Mouse (Mus musculus) yolk sac, embryonic 10.5 days (tissue): ENCODE results near the gene Kpna7.
"Not testable (repeated sequence)": the region's sequence is repeated elsewhere in the genome, so short reads cannot be mapped to it uniquely, and the experiment has no call there.

Experiments used
- DNase-seq: peaks from one replicate; pipeline ENCODE4 v3.0.0-alpha.2; 2017; ENCODE audit warnings: low spot score

Kpna7 gene

GRCm38 (mm10) chr5:145083632-145084451 is at the start of gene Kpna7, which contains the start of gene Arpc1a:
Gene Kpna7, minus strand, starts transcription at chr5:145084030.
Gene Arpc1a, plus strand, starts transcription at chr5:145083830.
- DNase-seq: peak; percentile 92

GRCm38 (mm10) chr5:145133275-145133674 is 49.4 kb upstream of the Kpna7 start:
- not testable (repeated sequence) for DNase-seq

DNA sequence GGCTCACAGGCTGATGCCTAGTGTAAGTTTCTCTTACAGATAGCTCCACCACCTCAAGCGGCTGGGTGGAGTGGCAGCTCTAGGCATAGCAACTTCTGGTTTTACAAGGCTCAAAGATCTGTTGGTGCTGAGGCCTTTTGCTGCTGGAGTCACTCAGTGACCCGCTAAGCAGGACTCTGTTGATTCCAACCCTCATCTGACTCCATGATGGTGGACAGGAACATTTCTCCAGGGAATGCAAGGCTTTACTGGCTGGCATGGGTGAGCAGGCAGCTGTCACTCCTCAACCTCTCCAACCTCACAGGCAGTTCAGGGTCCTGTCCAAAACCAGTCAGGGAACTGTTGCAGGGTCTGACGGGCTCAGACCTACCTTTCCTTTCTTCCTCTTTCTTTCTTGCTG is 47.2 kb upstream of the Kpna7 start:
- DNase-seq: no peak

DNA sequence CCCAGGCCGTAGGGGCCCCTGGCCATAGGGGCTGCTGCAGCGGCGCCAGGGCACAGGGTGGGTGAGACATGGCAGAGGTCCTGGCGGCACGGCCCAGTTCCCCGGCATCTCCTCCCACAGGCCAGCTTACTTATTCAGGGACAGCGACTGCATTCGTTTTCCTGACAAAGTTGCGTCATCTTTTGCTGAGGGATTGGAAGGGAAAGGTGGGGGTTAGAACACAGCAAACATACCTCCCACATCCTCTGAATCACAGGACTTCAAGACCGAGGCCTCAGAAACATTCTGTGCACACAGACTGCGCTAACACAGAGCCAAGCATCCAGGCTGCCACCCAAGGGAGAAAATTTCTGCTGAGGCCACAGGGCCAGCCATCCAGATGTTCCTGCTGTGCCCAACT is 46.4 kb upstream of the Kpna7 start:
- DNase-seq: peak; percentile 47

DNA sequence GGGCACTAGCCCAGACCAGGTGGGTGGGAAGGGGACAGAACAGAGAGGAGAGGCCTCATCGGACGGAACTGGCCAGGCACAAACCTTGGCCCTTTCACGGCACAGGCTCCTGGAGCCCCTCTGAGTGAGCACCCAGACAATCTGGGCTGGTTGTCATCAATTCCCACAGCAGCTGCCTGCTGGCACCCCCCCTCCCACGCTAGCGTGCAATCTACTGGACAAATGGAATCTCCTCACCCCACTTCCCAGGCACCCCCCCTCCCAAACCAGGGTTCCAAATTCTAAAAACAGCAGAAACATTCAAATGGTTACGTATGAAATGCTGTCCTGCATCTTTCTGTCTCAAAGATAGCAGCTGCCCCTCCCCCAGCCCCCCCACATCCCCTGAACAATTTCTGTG is 45.9 kb upstream of the Kpna7 start:
- not testable (repeated sequence) for DNase-seq

DNA sequence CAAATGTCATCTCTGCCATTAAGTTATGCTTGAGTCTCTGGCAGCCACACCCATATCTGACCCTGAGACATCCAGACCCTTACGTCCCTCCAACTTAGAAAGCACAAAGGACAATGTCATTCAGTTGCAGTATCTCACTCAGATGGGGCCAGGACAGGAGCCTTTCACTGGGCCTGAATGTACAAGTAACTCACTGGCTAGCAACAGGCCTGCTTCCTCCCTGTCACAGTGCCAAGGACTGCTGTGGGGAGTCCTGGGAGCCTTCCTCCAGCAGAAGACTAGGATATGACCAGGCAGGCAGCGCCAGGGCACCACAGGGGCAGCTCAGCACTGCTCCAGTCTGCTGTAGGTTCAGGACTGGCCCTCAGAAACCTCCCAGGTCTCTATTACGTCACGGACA is 45.3 kb upstream of the Kpna7 start:
- no peak for DNase-seq

- no peak for DNase-seq
These were observed 42.8 kb upstream of the Kpna7 start for GRCm38 (mm10) chr5:145126580-145126979.

GRCm38 (mm10) chr5:145123396-145123795 is 39.6 kb upstream of the Kpna7 start:
- DNase-seq: no peak

- no peak for DNase-seq
These were observed 37.1 kb upstream of the Kpna7 start for GRCm38 (mm10) chr5:145120921-145121320.

- no peak for DNase-seq
These were observed 35.6 kb upstream of the Kpna7 start for GRCm38 (mm10) chr5:145119385-145119784.

- no peak for DNase-seq
These were observed 34.6 kb upstream of the Kpna7 start for GRCm38 (mm10) chr5:145118461-145118860.

DNA sequence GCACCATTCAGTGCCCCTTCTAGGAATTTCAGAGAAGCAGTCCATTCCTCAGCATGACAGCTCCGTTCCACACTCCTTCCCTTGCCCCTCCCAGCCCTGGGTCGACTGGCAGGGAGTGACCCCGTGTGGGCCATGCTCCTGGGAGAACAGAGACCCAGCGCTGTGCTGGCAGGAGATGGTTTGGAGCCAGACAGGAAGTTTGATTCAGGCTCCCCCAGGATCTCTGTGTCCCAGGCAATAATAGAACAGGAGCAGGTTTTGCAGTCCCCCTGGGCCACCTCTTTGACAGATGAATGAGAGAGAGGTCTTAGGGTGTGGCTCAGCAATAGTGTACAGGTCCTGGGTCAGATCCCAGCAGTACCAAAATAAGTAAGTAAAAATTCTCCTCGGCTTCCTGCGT is 34.2 kb upstream of the Kpna7 start:
- no peak for DNase-seq

- no peak for DNase-seq
These were observed 33.1 kb upstream of the Kpna7 start for GRCm38 (mm10) chr5:145116916-145117315.

DNA sequence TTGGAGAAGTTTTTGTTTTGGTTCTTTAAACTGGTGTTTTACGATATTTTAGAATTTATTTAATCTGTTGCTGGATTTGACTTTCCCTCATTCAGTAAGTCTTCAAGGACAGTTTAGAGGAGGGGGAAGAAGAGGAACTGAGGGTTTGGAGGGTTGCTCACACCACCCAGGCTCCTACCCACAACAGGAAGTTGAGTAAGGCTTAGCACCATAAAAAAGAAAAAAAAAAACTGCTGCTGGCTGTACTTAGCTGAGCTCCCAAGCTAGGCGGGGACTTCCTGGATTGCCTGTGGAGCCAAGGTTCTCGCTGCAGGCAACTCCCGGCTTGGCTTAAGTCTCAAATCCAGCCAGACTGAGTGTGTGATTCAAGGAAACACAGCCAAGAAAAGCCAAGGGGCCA is 32.5 kb upstream of the Kpna7 start:
- DNase-seq: peak; percentile 52

DNA sequence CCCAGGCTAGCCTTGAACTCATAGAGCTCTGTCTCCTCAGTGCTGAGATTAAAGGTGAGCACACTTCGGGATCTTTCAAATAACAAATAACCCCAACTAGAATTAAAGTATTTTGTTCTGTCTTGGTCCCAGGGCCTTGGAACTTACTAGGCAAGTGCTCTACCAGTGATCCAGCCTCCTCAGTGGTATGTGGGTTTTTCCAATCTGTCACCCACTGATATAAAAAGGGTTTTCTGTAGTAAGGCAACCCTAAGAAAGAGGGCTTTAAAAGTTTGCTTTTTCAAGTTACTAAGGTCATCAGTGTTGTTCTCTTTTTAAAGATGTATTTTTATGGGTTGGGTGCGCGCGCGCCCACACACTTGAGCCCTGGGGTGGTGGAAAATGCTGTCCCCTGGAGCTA is 31.9 kb upstream of the Kpna7 start:
- no peak for DNase-seq

DNA sequence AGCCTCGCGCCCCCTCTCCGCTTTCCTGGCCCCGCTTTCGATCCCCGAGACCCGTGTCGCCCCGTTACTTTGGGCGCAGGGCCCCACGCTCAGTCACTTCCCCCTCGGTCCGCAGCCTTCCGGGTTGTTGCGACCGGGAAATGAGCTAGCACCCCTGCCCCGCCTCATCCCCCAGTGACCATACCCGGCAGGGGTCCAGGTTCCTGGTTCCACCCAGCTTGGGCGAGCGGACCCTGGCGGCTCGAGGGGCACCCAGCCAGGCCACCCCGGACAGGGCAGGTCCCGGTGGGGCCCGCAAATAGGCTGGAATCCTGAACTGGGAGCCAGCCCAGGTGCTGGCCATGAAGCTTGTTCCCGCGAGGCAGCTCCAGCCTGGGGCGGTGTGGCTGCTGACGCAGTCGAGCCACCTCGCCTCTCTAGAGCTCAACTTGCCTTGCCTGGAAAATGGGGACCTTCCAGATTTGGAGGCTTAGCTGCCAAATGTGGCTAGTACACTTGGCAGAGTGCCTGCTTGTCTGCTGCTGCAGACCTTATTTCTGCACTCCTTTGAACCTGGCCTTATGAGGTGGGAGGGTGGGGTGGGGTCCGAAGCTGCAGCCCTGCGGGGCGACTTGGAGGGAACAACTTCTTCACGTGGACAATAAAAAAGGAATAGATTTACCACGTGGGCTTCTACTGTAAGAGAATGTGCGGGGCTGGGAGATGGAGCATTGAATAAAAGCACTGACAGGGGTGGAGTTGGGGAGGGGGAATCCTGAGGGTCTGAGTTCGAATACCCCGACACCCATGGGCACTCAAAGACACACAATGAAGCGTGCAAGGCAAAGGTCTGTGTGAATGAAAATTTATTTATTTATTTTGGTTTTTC is 31.0 kb upstream of the Kpna7 start:
- DNase-seq: peak; percentile 60

GRCm38 (mm10) chr5:145114071-145114605 is 30.3 kb upstream of the Kpna7 start, which contains the start of gene Arpc1b:
Gene Arpc1b, plus strand, starts transcription at chr5:145114215.
- peak; percentile 83 for DNase-seq

- no peak for DNase-seq
These were observed 29.6 kb upstream of the Kpna7 start for GRCm38 (mm10) chr5:145113416-145113815.

DNA sequence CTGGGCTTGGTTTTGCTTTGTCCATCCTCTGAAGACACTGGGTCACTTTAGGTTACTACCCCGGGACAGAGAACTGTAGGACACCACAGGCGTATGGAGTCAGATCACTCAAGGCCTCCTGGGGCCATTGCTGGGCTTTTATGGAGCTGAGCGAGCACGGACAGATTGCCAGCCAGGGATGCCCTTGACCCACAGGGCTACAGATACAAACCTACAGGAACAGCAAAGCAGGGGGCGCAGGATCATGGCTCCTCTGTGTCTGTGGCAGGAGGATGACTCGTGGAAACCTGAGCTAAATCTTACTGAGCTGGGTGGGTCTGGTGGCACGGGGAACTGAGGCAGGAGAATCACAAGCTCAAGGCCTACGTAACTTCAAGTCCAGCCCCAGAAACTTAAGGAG is 28.7 kb upstream of the Kpna7 start:
- no peak for DNase-seq

DNA sequence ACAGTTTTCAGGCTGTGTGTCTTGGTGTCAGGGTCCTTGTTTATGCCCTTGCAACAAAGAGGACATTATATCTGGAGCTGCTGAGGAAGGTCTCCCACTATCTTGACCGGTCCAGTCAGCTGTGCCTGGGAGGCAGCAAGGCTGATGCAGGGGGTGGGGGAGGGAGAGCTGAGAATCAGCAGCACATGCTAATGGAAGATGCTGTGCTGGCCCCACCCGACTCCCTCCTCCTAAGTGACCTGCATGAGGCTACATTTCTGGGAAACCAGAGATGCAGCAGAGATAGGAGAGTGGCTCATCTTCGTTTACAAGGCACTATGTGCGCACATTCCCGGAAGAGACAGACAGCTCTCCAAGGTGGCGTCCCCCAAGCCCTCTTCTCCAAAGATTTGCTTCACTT is 26.6 kb upstream of the Kpna7 start:
- DNase-seq: peak; percentile 63

DNA sequence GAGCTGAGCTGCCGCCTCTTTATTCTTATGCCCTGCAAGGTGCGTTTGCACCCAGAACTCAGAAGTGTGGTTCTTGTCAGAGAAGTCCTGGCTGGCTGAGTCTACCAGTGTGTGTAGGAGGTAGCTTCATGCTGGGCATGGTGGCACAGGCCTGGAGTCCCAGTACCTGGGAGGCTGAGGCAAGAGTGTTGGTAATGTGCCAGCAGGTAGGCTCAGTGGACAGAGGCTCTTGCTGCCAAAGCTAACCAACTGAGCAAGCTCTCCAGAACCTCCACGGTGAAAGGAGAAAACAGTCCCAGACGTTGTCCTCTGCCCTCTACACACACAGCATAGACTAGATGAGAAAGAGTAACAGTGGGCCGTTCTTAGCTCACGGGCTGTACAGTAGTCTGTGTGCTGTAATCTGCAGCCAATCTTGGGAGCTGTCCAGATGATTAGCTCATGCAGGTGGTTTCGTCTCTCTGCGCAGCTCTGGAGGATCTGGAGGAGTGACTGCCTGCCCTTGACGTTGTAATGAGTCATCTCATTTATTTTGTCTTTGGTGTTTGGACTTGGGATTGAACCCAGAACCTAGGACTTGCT is 22.0 kb upstream of the Kpna7 start:
- no peak for DNase-seq

- DNase-seq: no peak
These were observed 20.5 kb upstream of the Kpna7 start for GRCm38 (mm10) chr5:145104328-145104727.
